Comparison of ENCODE assay signal across 9 mouse cellular contexts in the genomic region with DNA sequence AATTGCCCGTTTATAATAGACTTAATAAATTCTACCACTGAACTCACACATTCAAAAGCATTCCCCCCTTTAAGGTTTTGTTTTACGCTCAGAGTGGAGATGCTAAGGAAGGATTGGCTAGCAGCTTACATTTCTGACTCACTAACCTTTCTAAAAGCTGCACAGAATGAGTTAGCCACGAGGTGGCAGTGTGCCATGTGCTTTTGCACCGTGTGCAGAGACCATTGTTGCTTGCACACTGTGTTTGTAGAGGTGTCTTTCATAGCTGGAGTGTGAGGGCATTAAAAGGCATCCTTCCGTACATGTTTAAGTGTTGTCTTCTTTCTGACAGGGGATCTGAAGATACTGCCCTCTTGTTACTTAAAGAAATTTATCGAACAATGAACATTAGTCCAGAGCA. TPM values are rescaled to one million over a fixed set of nuclear protein-coding genes. Genes with fewer than 3 reads are reported as not detected.
DNase-seq lines count a peak whose midpoint lies in the region; ATAC-seq and TF ChIP-seq lines count a peak whose summit lies in the region.
"Had no signal": no experiment of that assay in that cellular context is flagged by ENCODE, and none has a peak within 500 bp of the region (broad histone marks: within the 10 kb centered on the region; RNA-seq: fewer than 3 reads in every experiment).

No protein-coding gene starts in this region.

- no peak overlapping the region for H3K4me2 ChIP-seq in forebrain, embryonic 15.5 days (replicated peaks)
- H3K4me2 ChIP-seq in liver, embryonic 14.5 days (ENCODE audit: low read depth): no peak overlapping the region
- H3K4me2 ChIP-seq: liver, embryonic 15.5 days had no signal

- no peaks in the 10 kb centered on the region for H3K27me3 ChIP-seq in forebrain, embryonic 15.5 days
- no peaks in the 10 kb centered on the region for H3K27me3 ChIP-seq in liver, embryonic 14.5 days (ENCODE audit: control insufficient read depth, insufficient read depth, low read length)
- H3K27me3 ChIP-seq: liver, embryonic 15.5 days had no signal

- H3K4me1 ChIP-seq in forebrain, embryonic 15.5 days: no peaks in the 10 kb centered on the region
- H3K4me1 ChIP-seq in liver, embryonic 14.5 days (replicated peaks; ENCODE audit: control insufficient read depth in 2 of 2, insufficient read depth in 2 of 2, low read length in 1 of 2): no peaks in the 10 kb centered on the region
- H3K4me1 ChIP-seq: liver, embryonic 15.5 days had no signal

- H3K27ac ChIP-seq in forebrain, embryonic 15.5 days (replicated peaks): no peak overlapping the region
- H3K27ac ChIP-seq in liver, embryonic 14.5 days: no peak overlapping the region
- H3K27ac ChIP-seq: liver, embryonic 15.5 days had no signal

- no peak overlapping the region for H3K4me3 ChIP-seq in forebrain, embryonic 15.5 days
- H3K4me3 ChIP-seq in liver, embryonic 14.5 days (ENCODE audit: insufficient read depth in 1 of 2, low read depth in 2 of 2, low read length in 2 of 2): no peak overlapping the region
- H3K4me3 ChIP-seq: liver, embryonic 15.5 days had no signal

- ATAC-seq in forebrain, embryonic 15.5 days (replicated peaks): peak; percentile 73
- 0 out of 2 replicates have a peak, but pooled peaks have one; percentile 8 for ATAC-seq in liver, embryonic 14.5 days (ENCODE audit: insufficient read depth)

- H3K9ac ChIP-seq in forebrain, embryonic 15.5 days (replicated peaks): no peak overlapping the region
- H3K9ac ChIP-seq in liver, embryonic 14.5 days (replicated peaks): no peak overlapping the region
- H3K9ac ChIP-seq: liver, embryonic 15.5 days had no signal

- H3K9me3 ChIP-seq in forebrain, embryonic 15.5 days: no peaks in the 10 kb centered on the region
- no peaks in the 10 kb centered on the region for H3K9me3 ChIP-seq in liver, embryonic 14.5 days (ENCODE audit: control insufficient read depth, low read length)
- H3K9me3 ChIP-seq: liver, embryonic 15.5 days had no signal

- peak; percentile 41 to 76 for DNase-seq in adrenal gland, adult (ENCODE audit: inconsistent age in 2 of 2, low spot score in 1 of 2)
- no peak for DNase-seq in adrenal gland, postnatal 4 days (ENCODE audit: low spot score in 2 of 2)
- peak; percentile 70 for DNase-seq in ES-CJ7 (ENCODE audit: low read depth, low spot score)
- DNase-seq in cerebellum, adult 11-12 months: peak; percentile 8
- peak; percentile 71 for DNase-seq in kidney, postnatal 10 days
- DNase-seq in liver, embryonic 14.5 days (ENCODE audit: low read depth in 3 of 3, low spot score in 3 of 3): peak in 2 of 3 experiments; percentile 12 to 22
- peak; percentile 82 for DNase-seq in retina, embryonic 14.5 days (ENCODE audit: low spot score)

- TF ChIP-seq EP300 in liver, embryonic 14.5 days (IDR thresholded peaks at IDR 0.05; ENCODE audit: low read depth): no peak

- H3K36me3 ChIP-seq in forebrain, embryonic 15.5 days: peaks cover 71% of the 10 kb centered on the region
- H3K36me3 ChIP-seq in liver, embryonic 14.5 days (replicated peaks; ENCODE audit: control insufficient read depth, insufficient read depth, low read depth): peaks cover 70% of the 10 kb centered on the region

- 29% methylated on average over 6 of the region's 6 CpGs for WGBS in forebrain, embryonic 15.5 days
- 50% methylated on average over 6 of the region's 6 CpGs for WGBS in liver, embryonic 14.5 days (ENCODE audit: insufficient replicate concordance)

- TF ChIP-seq CTCF in liver, embryonic 14.5 days (IDR thresholded peaks at IDR 0.05; ENCODE audit: low read depth): peak; percentile 78

RNA-seq across cellular contexts. Expression of a gene that starts 34.6 kb away (rescaled TPM):
- 10 to 100 TPM; 43.7 to 46.0 TPM for total RNA-seq in adrenal gland, postnatal 4 days (2021)
- polyA plus RNA-seq in forebrain, embryonic 15.5 days (2015; fragmentation: Nextera tagmentation; extraction: Ambion mirVana): 35.8 and 35.9 TPM in 2 replicates
- polyA plus RNA-seq in liver, embryonic 14.5 days (2012; rRNA removed): 7.9 and 10.4 TPM in 2 replicates
- 14.7 and 15.7 TPM in 2 replicates for polyA plus RNA-seq in liver, embryonic 14.5 days (2014; fragmentation: Nextera tagmentation; extraction: Ambion mirVana)

RNA-seq across cellular contexts. Expression of a gene that starts 39.0 kb away (rescaled TPM):
- total RNA-seq in adrenal gland, postnatal 4 days (2021): 10 to 100 TPM; 49.0 to 50.8 TPM
- 61.0 and 61.5 TPM in 2 replicates for polyA plus RNA-seq in forebrain, embryonic 15.5 days (2015; fragmentation: Nextera tagmentation; extraction: Ambion mirVana)
- 9.0 and 12.6 TPM in 2 replicates for polyA plus RNA-seq in liver, embryonic 14.5 days (2012; rRNA removed)
- polyA plus RNA-seq in liver, embryonic 14.5 days (2014; fragmentation: Nextera tagmentation; extraction: Ambion mirVana): 22.0 and 22.1 TPM in 2 replicates

Comparison
In these comparisons a context has a peak if more than half of its experiments do, and no peak if none do; other contexts are left out.
1. DNase-seq: peak in adrenal gland, adult (2 of 2), ES-CJ7 (single experiment), cerebellum, adult 11-12 months (single experiment), kidney, postnatal 10 days (single experiment), liver, embryonic 14.5 days (2 of 3) and retina, embryonic 14.5 days (single experiment); none in adrenal gland, postnatal 4 days (0 of 2).